Mouse (Mus musculus) thymus, adult 2 months (tissue): Measurements from ENCODE around the gene Psat1. TPM values are rescaled to one million over a fixed set of nuclear protein-coding genes. Genes with fewer than 3 reads are reported as not detected.

Experiments
- DNase-seq: peaks from one replicate; pipeline ENCODE4 v3.0.0; 2021
- H3K27ac ChIP-seq: fragments of 200-500 bp; 2 replicates; pipeline ENCODE4 v1.5.1; 2012; ENCODE audit warnings: low read length, control low read depth; ENCODE audit not compliant: control insufficient read depth, insufficient read depth
- H3K27me3 ChIP-seq: fragments of 200-500 bp; 2 replicates; pipeline ENCODE4 v1.6.1; 2012; ENCODE audit warnings: mild to moderate bottlenecking, low read length, moderate library complexity, mixed read lengths; ENCODE audit not compliant: control insufficient read depth, insufficient read depth
- H3K36me3 ChIP-seq: fragments of 200-500 bp; 2 replicates; pipeline ENCODE4 v1.6.1; 2012; ENCODE audit warnings: mild to moderate bottlenecking, low read length, moderate library complexity; ENCODE audit not compliant: control insufficient read depth, insufficient read depth
- H3K4me1 ChIP-seq: fragments of 200-500 bp; replicated peaks from 2 replicates; pipeline ENCODE4 v1.6.1; 2012; ENCODE audit warnings: low read length; ENCODE audit not compliant: control insufficient read depth, insufficient read depth
- H3K4me3 ChIP-seq: fragments of 200-500 bp; 2 replicates; pipeline ENCODE4 v1.5.1; 2012; ENCODE audit warnings: mild to moderate bottlenecking, low read length, control low read depth, moderate library complexity; ENCODE audit not compliant: control insufficient read depth, insufficient read depth
- CTCF ChIP-seq: fragments of 200-500 bp; IDR thresholded peaks from 2 replicates; pipeline ENCODE4 v1.5.1; 2012; ENCODE audit warnings: mild to moderate bottlenecking, control low read depth, low read length, moderate library complexity, borderline replicate concordance; ENCODE audit not compliant: control insufficient read depth, poor library complexity, insufficient read depth; ENCODE audit errors: extremely low read depth
- POLR2A ChIP-seq: fragments of 200-500 bp; IDR thresholded peaks from 2 replicates; pipeline ENCODE4 v1.6.1; 2012; ENCODE audit warnings: mild to moderate bottlenecking, low read length, control low read depth, moderate library complexity; ENCODE audit not compliant: control insufficient read depth, poor library complexity, insufficient read depth; ENCODE audit errors: extremely low read depth
- WGBS: fragments of 180-500 bp; shearing (Covaris S2); methylation state at CpG from one replicate; pipeline ENCODE4 v1.1.7; 2018; 5-methylcytosine and 5-hydroxymethylcytosine counted together
- polyA plus RNA-seq: library from polyadenylated mRNA; depleted of rRNA; stranded (reverse); fragments of >200 nt; gene quantifications from 2 replicates; pipeline ENCODE4 v1.2.3, GENCODE M21; 2012

Psat1 gene
- polyA plus RNA-seq, 1 experiment, result 33.2 TPM

DNA sequence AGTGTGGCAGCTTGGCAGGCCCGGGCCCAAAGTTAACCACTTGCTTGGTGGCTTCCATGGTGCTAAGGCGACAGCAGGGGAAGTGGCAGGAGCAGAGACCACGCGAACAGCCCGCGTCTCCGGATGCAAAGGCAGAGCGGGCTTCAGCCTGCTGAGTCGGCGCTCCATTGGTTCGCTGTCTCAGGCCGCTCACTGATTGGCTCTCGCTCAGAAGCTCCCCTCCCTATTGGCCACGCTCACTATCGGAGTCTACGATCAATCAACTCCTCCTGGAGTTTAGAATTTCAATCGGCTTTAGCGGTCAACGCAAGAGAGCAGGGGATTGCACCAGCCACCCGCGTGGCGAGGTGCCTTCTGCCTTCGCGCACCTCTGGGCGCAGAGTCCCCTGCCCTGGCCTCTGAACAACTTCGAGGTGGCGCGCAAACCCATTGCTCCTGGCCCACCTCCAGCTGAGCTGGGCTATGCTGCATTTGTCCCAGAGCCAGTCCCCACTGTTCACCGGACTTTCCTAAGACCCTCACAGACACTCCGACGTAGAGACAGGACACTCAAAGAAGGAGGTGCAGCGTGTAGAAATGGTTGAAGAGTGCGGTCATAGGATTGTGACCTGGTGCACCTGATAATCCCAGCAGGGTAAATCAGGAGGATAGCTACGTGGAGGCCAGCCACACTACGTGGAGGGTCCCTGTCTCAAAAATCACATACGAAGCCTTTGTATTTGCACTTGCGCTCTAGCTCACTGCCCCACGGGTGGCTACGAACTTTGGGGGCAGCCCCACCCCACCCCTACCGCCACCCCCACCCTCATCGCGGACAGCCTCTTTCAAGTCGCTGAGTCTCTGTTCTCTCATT is 22.0 kb downstream of the Psat1 start:
- TF ChIP-seq POLR2A (0 out of 2 replicates have a peak, but pooled peaks have one; percentile 37), CTCF (0 out of 2 replicates have a peak, but pooled peaks have one; percentile 7)
- H3K36me3 ChIP-seq, result no peaks in the 10 kb centered on the region
- DNase-seq, result peak; percentile 84
- peaks cover 10% of the 10 kb centered on the region for H3K4me1 ChIP-seq
- WGBS, result 10% methylated on average over 43 of the region's 43 CpGs
- H3K27ac ChIP-seq, result no peak overlapping the region
- no peaks in the 10 kb centered on the region for H3K27me3 ChIP-seq
- H3K4me3 ChIP-seq, result peak overlapping the region; percentile 66

DNA sequence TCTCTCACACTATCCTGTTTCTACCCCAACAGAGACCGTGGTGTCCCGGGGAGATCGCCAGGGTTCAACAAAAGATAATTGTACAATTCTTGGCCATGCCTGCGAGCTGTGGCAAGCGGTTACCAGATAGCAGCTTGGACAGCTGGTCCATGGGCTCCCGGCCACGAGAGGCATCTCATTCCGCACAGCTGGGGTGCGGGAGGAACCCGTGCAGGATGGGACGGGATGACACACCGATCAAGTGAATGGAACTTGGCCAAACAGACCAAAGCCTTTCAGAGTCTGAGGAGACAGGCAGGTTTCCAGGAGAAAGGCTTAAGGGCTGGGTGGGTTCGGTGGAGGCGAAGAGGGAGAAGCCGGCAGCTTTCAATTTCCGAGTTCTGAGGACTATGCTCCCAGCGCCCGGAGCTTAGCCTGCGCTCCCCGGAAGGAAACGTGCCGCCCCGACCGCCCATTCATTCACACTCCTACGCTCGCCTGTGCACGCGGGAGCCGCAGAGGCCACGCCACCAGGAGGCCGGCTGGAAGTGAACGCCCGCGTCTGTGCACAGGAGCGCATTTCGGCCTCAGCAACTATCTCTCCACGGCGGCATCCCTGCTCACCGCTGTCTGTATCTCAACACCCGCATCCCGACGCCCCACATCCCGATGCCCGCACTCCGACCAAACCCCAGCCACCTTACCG is 22.8 kb downstream of the Psat1 start:
- TF ChIP-seq CTCF (no peak), POLR2A (no peak)
- Histone ChIP-seq H3K27me3 (no peaks in the 10 kb centered on the region), H3K27ac (no peak overlapping the region), H3K36me3 (no peaks in the 10 kb centered on the region), H3K4me1 (peaks cover 10% of the 10 kb centered on the region), H3K4me3 (peak overlapping the region; percentile 66)
- peak; percentile 57 for DNase-seq
- under 1% methylated on average over 46 of the region's 46 CpGs for WGBS

DNA sequence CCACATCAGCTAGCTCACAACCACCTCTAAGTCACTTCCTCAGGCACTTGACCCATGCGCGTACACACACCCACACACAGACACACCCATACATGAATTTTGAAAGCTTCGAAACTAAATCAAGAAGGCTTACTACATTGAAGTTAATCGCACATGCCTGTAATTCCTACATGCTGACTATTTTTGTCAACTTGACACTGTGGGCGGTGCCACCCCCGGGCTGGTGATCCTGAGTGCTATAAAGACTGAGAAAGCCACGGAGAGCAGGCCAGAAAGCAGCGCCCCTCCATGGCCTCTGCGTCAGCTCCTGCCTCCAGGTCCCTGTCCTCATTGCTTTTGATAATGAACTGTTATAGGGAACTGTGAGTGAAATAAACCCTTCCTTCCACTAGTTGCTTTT is 23.7 kb downstream of the Psat1 start:
- Histone ChIP-seq H3K27me3 (no peaks in the 10 kb centered on the region), H3K27ac (no peak overlapping the region), H3K4me3 (peak overlapping the region; percentile 5; the same call in 1 of the 2 replicates), H3K36me3 (peaks cover 1% of the 10 kb centered on the region; the same call in 1 of the 2 replicates), H3K4me1 (peaks cover 10% of the 10 kb centered on the region)
- TF ChIP-seq CTCF, result no peak
- TF ChIP-seq POLR2A, result no peak
- peak; percentile 23 for DNase-seq
- WGBS, result 26% methylated on average over 9 of the region's 9 CpGs

DNA sequence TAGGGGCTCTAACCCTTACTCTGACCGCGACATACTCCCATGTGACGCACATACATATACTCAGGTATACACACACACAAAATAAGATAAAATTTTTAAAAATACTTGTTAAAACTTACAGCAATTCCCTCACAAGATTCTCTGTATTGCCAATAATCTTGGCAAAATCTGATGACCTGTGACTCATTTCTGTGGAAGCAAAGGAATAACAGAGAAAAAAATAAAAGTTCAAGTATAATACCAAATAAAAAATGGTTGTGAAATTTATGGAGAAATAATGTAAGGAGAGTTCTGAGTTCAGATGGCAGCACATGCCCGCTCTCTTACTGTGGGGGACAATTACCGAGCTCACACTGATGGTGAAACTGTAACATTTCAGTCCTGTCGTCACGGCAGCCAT is 27.8 kb downstream of the Psat1 start:
- TF ChIP-seq POLR2A, result no peak
- TF ChIP-seq CTCF, result no peak
- H3K36me3 ChIP-seq, result peaks cover 14% of the 10 kb centered on the region
- no peaks in the 10 kb centered on the region for H3K27me3 ChIP-seq
- no peak overlapping the region for H3K27ac ChIP-seq
- no peak for DNase-seq
- WGBS, result 98% methylated on average over 7 of the region's 7 CpGs
- peaks cover 5% of the 10 kb centered on the region for H3K4me1 ChIP-seq
- H3K4me3 ChIP-seq, result no peak overlapping the region

DNA sequence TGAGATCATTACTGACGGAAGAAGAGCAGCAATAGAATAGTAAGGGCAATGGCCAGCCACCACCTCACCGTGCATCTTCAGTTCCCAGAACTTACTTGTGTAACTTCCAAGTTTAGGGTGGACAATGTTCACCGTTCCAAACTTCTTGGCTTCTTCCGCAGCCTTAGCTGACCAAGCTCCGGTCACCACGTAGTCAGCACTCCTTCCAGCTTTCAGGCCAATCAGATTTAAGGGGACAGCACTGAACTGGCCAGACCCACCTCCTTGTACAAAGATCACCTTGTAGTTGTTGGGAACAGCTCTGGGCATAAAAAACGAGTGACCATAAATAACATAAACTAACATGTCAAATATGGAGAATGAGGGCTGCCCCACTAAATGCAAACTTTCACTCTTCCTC is 29.0 kb downstream of the Psat1 start:
- Histone ChIP-seq H3K4me3 (no peak overlapping the region), H3K36me3 (peaks cover 14% of the 10 kb centered on the region), H3K27me3 (no peaks in the 10 kb centered on the region), H3K27ac (no peak overlapping the region), H3K4me1 (peaks cover under 1% of the 10 kb centered on the region; the same call in 1 of the 2 replicates)
- DNase-seq, result no peak
- WGBS, result 97% methylated on average over 7 of the region's 7 CpGs
- no peak for TF ChIP-seq CTCF
- TF ChIP-seq POLR2A, result no peak

DNA sequence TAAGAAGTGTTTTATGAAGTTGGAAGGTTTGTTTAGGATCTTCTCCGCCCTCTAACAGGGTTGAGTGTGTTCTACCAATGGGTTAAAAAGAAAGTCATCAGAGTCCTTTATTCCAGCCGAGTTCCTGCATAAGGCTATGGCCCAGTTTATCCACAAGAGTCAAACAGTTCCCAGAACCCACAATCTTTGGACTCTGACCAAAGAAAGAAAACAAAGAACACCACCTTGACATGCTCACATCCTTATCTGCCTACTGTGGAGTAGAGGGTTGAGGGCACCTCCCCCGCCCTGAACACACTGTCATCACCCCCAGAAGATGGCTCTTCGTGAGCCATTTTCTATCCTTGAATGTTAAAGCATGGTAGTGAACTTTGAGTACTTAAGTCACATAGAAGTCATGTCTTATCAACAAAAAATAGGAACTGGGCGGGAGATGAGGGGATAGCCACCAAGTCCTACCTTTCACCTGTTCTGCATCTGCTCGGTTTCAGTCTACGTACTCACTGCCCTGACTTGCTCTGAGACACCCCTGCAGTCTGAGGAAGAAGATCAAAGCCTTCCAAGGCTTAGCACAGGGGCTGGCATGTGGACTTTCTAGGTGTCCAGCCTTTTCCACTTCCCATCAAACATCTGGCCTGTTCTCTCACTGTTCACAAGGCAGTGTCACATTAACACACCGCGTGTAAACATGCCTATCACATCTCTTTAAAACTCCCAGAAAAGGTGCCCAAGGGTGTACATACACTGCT is 33.7 kb downstream of the Psat1 start:
- Histone ChIP-seq H3K36me3 (peaks cover 23% of the 10 kb centered on the region), H3K27ac (no peak overlapping the region), H3K27me3 (no peaks in the 10 kb centered on the region), H3K4me3 (no peak overlapping the region), H3K4me1 (no peaks in the 10 kb centered on the region)
- WGBS, result 96% methylated on average over 9 of the region's 9 CpGs
- no peak for TF ChIP-seq CTCF
- TF ChIP-seq POLR2A, result no peak
- no peak for DNase-seq
